Mouse (Mus musculus) lung, postnatal 0 days (tissue): ENCODE results near the gene Zfp768.

Experiments
- CTCF ChIP-seq: IDR thresholded peaks from 2 replicates; pipeline ENCODE4 v1.5.1; 2016; ENCODE audit warnings: antibody characterized with exemption, mild to moderate bottlenecking
- EP300 ChIP-seq: IDR thresholded peaks from 2 replicates; pipeline ENCODE4 v1.6.1; 2016; ENCODE audit warnings: antibody characterized with exemption, mild to moderate bottlenecking, control low read depth

DNA sequence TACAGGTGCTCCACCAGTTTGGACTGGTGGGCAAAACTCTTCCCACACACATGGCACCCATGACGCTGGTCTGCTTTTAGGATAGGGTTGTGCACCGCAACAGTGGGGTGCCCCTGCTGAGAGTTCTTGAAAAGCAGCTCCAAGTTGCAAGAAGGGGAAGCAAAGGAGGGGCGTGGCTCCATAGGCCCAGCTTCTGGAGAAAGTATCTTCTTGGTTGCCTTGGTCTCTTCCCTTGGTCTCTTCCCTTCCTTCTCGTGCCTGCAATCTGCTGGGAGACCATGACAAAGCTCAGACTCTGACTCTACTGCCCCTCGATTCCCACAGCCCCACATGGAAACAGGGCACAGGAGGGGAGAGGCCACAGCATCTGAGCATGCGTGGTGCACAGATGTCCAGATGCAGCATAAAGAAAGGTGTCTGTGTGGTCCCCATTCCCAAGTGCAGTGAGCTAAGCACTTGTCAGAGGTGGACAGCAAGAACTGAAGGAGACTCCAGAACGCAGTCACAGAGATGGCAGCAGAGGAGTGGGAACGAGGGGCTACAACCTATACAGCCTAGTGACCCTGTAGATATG lies 46.9 kb upstream of the Zfp768 start:
- no peak for TF ChIP-seq EP300
- TF ChIP-seq CTCF: no peak
